In the genomic region with DNA sequence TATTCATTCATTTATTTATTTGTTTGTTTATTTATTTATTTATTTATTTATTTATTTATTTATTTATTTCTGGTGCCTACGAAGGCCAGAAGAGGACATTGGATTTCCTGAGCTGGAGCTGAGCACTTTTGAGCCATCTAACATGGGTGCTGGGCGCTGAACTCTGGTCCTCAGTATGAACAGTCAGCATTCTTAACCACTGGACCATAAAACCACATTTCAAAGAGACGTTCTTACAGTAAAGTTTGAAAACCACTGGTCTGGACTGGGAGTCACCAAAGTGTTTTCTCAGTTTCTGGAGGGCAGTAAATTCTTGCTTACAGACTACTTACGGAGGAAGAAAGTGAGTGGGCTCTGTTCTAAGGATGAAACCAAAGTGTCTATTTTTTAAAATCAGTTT, we compare ENCODE assay signal across 22 mouse cellular contexts. TPM values are rescaled to one million over a fixed set of nuclear protein-coding genes. Genes with fewer than 3 reads are reported as not detected.
DNase-seq lines count a peak whose midpoint lies in the region; ATAC-seq and TF ChIP-seq lines count a peak whose summit lies in the region.
"Had no signal": no experiment of that assay in that cellular context is flagged by ENCODE, and none has a peak within 500 bp of the region (broad histone marks: within the 10 kb centered on the region; RNA-seq: fewer than 3 reads in every experiment).

No protein-coding gene starts in this region.

- H3K4me2 ChIP-seq in kidney, embryonic 14.5 days (replicated peaks; ENCODE audit: low read depth, low read length), result no peak overlapping the region
- H3K4me2 ChIP-seq in kidney, postnatal 0 days (ENCODE audit: low read length), result no peak overlapping the region
- H3K4me2 ChIP-seq: embryonic facial prominence, embryonic 12.5 days; forebrain, embryonic 15.5 days; hindbrain, embryonic 13.5 days had no signal

- peak; percentile 84 for DNase-seq in kidney, adult 2 months
- DNase-seq in Muller cell, postnatal 12 days (ENCODE audit: inconsistent ontology term), result peak; percentile 51
- peak; percentile 32 for DNase-seq in kidney, postnatal 0 days (ENCODE audit: low spot score)
- DNase-seq in cerebellum, postnatal 25 days, result no peak
- no peak for DNase-seq in thymus, postnatal 14 days
- DNase-seq in gastrocnemius, postnatal 36 days, result no peak
- DNase-seq: adrenal gland, adult 8-10 months; adrenal gland, postnatal 36 days; cerebellum, adult 2 months; cerebellum, postnatal 10 days; heart, adult 18-20 months; heart, postnatal 10 days had no signal

- H3K27ac ChIP-seq in kidney, adult 2 months (ENCODE audit: insufficient read depth, low read depth, low read length), result peak overlapping the region; percentile 75; the same call in 1 of the 2 replicates
- H3K27ac ChIP-seq in kidney, embryonic 14.5 days (ENCODE audit: low read depth, low read length), result no peak overlapping the region
- H3K27ac ChIP-seq in kidney, postnatal 0 days, result 0 out of 2 replicates have a peak overlapping the region, but pooled peaks have one; percentile 42
- H3K27ac ChIP-seq: embryonic facial prominence, embryonic 12.5 days; forebrain, embryonic 15.5 days; heart, embryonic 10.5 days; hindbrain, embryonic 13.5 days had no signal

- H3K9me3 ChIP-seq in kidney, embryonic 14.5 days (ENCODE audit: control insufficient read depth, low read length), result no peaks in the 10 kb centered on the region
- H3K9me3 ChIP-seq in kidney, postnatal 0 days (replicated peaks; ENCODE audit: low read length), result no peaks in the 10 kb centered on the region
- H3K9me3 ChIP-seq: embryonic facial prominence, embryonic 12.5 days; forebrain, embryonic 15.5 days; heart, embryonic 10.5 days; hindbrain, embryonic 13.5 days had no signal

- TF ChIP-seq POLR2A in kidney, adult 2 months (IDR thresholded peaks at IDR 0.05; ENCODE audit: low read depth, low read length), result no peak

- no peak overlapping the region for H3K4me3 ChIP-seq in kidney, adult 2 months (ENCODE audit: insufficient read depth, low read depth, low read length)
- H3K4me3 ChIP-seq in kidney, embryonic 14.5 days (ENCODE audit: low read length), result no peak overlapping the region
- no peak overlapping the region for H3K4me3 ChIP-seq in kidney, postnatal 0 days (replicated peaks; ENCODE audit: low read depth, low read length)
- H3K4me3 ChIP-seq: embryonic facial prominence, embryonic 12.5 days; forebrain, embryonic 15.5 days; heart, embryonic 10.5 days; hindbrain, embryonic 13.5 days had no signal

- intact Hi-C loops in gastrocnemius, postnatal 36 days (cut with DNase I), result no loop called here

- no peaks in the 10 kb centered on the region for H3K27me3 ChIP-seq in kidney, adult 2 months (replicated peaks; ENCODE audit: control insufficient read depth, insufficient read depth, low read length)
- no peaks in the 10 kb centered on the region for H3K27me3 ChIP-seq in kidney, embryonic 14.5 days (ENCODE audit: control insufficient read depth, insufficient read depth, low read length)
- H3K27me3 ChIP-seq in kidney, postnatal 0 days (ENCODE audit: insufficient read depth, low read length), result no peaks in the 10 kb centered on the region
- H3K27me3 ChIP-seq: embryonic facial prominence, embryonic 12.5 days; forebrain, embryonic 15.5 days; hindbrain, embryonic 13.5 days had no signal

- TF ChIP-seq CTCF in kidney, adult 2 months (conservative IDR thresholded peaks at IDR 0.05; ENCODE audit: insufficient read depth, insufficient read length, low read depth, low read length), result no peak
- TF ChIP-seq CTCF in kidney, postnatal 0 days (IDR thresholded peaks at IDR 0.05; ENCODE audit: low read depth), result no peak

- H3K4me1 ChIP-seq in kidney, adult 2 months (ENCODE audit: control insufficient read depth, insufficient read depth, low read length), result peaks cover 29% of the 10 kb centered on the region
- H3K4me1 ChIP-seq in kidney, embryonic 14.5 days (ENCODE audit: control insufficient read depth, insufficient read depth, low read length), result no peaks in the 10 kb centered on the region
- 0 out of 2 replicates have a peak, but pooled peaks cover 3% of the 10 kb centered on the region for H3K4me1 ChIP-seq in kidney, postnatal 0 days (replicated peaks; ENCODE audit: insufficient read depth, low read length)
- H3K4me1 ChIP-seq: heart, embryonic 10.5 days had no signal

- WGBS in kidney, adult 2 months, result 47% methylated on average over 4 of the region's 4 CpGs
- WGBS in kidney, embryonic 14.5 days, result 74% methylated on average over 4 of the region's 4 CpGs
- WGBS in kidney, postnatal 0 days, result 65% methylated on average over 4 of the region's 4 CpGs

- no peak overlapping the region for H3K9ac ChIP-seq in kidney, embryonic 14.5 days (ENCODE audit: low read depth, low read length)
- H3K9ac ChIP-seq in kidney, postnatal 0 days (ENCODE audit: low read depth, low read length), result no peak overlapping the region
- H3K9ac ChIP-seq: embryonic facial prominence, embryonic 12.5 days; forebrain, embryonic 15.5 days; hindbrain, embryonic 13.5 days had no signal

- H3K36me3 ChIP-seq in kidney, adult 2 months (ENCODE audit: control insufficient read depth, insufficient read depth, low read length), result 0 out of 2 replicates have a peak, but pooled peaks cover 3% of the 10 kb centered on the region
- H3K36me3 ChIP-seq in kidney, embryonic 14.5 days (ENCODE audit: control insufficient read depth, insufficient read depth, low read length), result peaks cover 79% of the 10 kb centered on the region
- H3K36me3 ChIP-seq in kidney, postnatal 0 days (ENCODE audit: insufficient read depth, low read length), result peaks cover 50% of the 10 kb centered on the region

- ATAC-seq in kidney, embryonic 14.5 days (ENCODE audit: low FRiP score, low TSS enrichment), result no peak
- no peak for ATAC-seq in kidney, postnatal 0 days (replicated peaks; ENCODE audit: low FRiP score, low read depth)
- ATAC-seq: forebrain, embryonic 15.5 days had no signal

RNA-seq across cellular contexts. Expression of a gene that starts 49.8 kb away (rescaled TPM):
- polyA plus RNA-seq in kidney, adult 2 months (2012; rRNA removed), result not detected in 2 replicates
- polyA plus RNA-seq in kidney, embryonic 14.5 days (2014; fragmentation: Nextera tagmentation; extraction: Ambion mirVana), result 0.06 TPM in 1 of 2 replicates, not detected in the other
- not detected in 2 replicates for polyA plus RNA-seq in kidney, postnatal 0 days (2015; fragmentation: Nextera tagmentation; extraction: Ambion mirVana)
- not detected for total RNA-seq in gastrocnemius, postnatal 36 days (2021)
- total RNA-seq: adrenal gland, adult 8-10 months; adrenal gland, postnatal 36 days; gastrocnemius, adult 8-10 months; gastrocnemius, postnatal 4 days; heart, adult 18-20 months had no signal
- polyA plus RNA-seq: C2C12; cerebellum, adult 2 months; embryonic facial prominence, embryonic 12.5 days; forebrain, embryonic 11.5 days; forebrain, embryonic 15.5 days; heart, embryonic 10.5 days; heart, embryonic 14.5 days had no signal

Comparison
In these comparisons a context has a peak if more than half of its experiments do, and no peak if none do; other contexts are left out.
1. DNase-seq: peak in kidney, adult 2 months (single experiment), Muller cell, postnatal 12 days (single experiment) and kidney, postnatal 0 days (single experiment); none in cerebellum, postnatal 25 days (0 of 2), thymus, postnatal 14 days (single experiment) and gastrocnemius, postnatal 36 days (0 of 2).